21 mouse cellular contexts compared by ENCODE assay signal in the genomic region with DNA sequence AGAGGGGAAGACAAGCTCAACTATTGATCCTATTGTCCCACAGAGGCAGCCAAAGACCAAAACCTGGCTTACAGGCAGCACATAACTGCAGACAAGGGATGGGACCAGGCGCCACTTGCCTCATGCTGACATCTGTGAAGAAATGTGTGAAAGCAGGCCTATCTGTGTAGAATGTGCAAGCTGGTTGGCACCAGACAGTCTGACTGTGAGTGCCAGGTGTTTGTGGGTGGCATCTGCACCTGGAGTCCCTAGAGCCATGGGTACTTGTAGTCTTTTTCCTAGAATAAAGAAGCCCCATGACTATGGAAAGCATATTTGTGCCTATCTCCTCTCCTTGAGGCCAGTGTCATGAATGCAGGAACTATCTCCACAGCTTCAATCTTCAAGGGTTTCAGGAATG.
A peak's percentile ranks its signal among the peaks of the same experiment; 100 is the strongest.
DNase-seq lines count a peak whose midpoint lies in the region.
"Had no signal": no experiment of that assay in that cellular context is flagged by ENCODE, and none has a peak within 500 bp of the region (broad histone marks: within the 10 kb centered on the region; RNA-seq: fewer than 3 reads in every experiment).

No protein-coding gene starts in this region.

- DNase-seq in layer of hippocampus, adult 11-12 months (ENCODE audit: low spot score) = peak; percentile 49
- DNase-seq in layer of hippocampus, postnatal 10 days (ENCODE audit: low spot score in 2 of 2) = no peak
- DNase-seq in layer of hippocampus, adult 18-20 months (ENCODE audit: low spot score in 2 of 2) = peak; percentile 3 to 53
- DNase-seq in layer of hippocampus, adult 9-10 months (ENCODE audit: low spot score) = peak; percentile 3
- peak; percentile 8 for DNase-seq in telencephalon, adult 2 months (ENCODE audit: low read depth, low spot score)
- DNase-seq in kidney, postnatal 14 days = no peak
- DNase-seq in midbrain, embryonic 10.5 days (ENCODE audit: low spot score) = no peak
- DNase-seq: adrenal gland, postnatal 14 days; cerebellum, adult 2 months; cerebellum, postnatal 10 days; embryo, embryonic 11 days; gastrocnemius, adult 2 months; gastrocnemius, postnatal 25 days; heart, postnatal 36 days had no signal

- no peak overlapping the region for H3K27ac ChIP-seq in midbrain, embryonic 10.5 days (replicated peaks)
- H3K27ac ChIP-seq: embryonic facial prominence, embryonic 15.5 days; forebrain, embryonic 10.5 days; gastrocnemius, adult 2 months; heart, embryonic 13.5 days; hindbrain, embryonic 15.5 days had no signal

- no peaks in the 10 kb centered on the region for H3K27me3 ChIP-seq in midbrain, embryonic 10.5 days (ENCODE audit: low read depth, poor library complexity, severe bottlenecking)
- H3K27me3 ChIP-seq: CH12.LX; embryonic facial prominence, embryonic 15.5 days; heart, embryonic 13.5 days; hindbrain, embryonic 15.5 days; Patski had no signal

- no peaks in the 10 kb centered on the region for H3K36me3 ChIP-seq in midbrain, embryonic 10.5 days
- H3K36me3 ChIP-seq: embryonic facial prominence, embryonic 15.5 days; forebrain, embryonic 10.5 days; heart, embryonic 13.5 days; hindbrain, embryonic 15.5 days had no signal

- H3K9me3 ChIP-seq in midbrain, embryonic 10.5 days (replicated peaks) = no peaks in the 10 kb centered on the region
- H3K9me3 ChIP-seq: embryonic facial prominence, embryonic 15.5 days; forebrain, embryonic 10.5 days; heart, embryonic 13.5 days; hindbrain, embryonic 15.5 days had no signal

- no peaks in the 10 kb centered on the region for H3K4me1 ChIP-seq in midbrain, embryonic 10.5 days
- H3K4me1 ChIP-seq: embryonic facial prominence, embryonic 15.5 days; forebrain, embryonic 10.5 days; heart, embryonic 13.5 days; hindbrain, embryonic 15.5 days had no signal

- 89% methylated on average over 1 of the region's 1 CpGs for WGBS in midbrain, embryonic 10.5 days

- no peak overlapping the region for H3K4me3 ChIP-seq in midbrain, embryonic 10.5 days
- H3K4me3 ChIP-seq: embryonic facial prominence, embryonic 15.5 days; erythroblast, embryonic 14.5 days; forebrain, embryonic 10.5 days; gastrocnemius, adult 2 months; heart, embryonic 13.5 days; hindbrain, embryonic 15.5 days had no signal

Comparison
In these comparisons a context has a peak if more than half of its experiments do, and no peak if none do; other contexts are left out.
1. DNase-seq: peak in layer of hippocampus, adult 11-12 months (single experiment), layer of hippocampus, adult 18-20 months (2 of 2), layer of hippocampus, adult 9-10 months (single experiment) and telencephalon, adult 2 months (single experiment); none in layer of hippocampus, postnatal 10 days (0 of 2), kidney, postnatal 14 days (single experiment) and midbrain, embryonic 10.5 days (single experiment).